Mouse (Mus musculus) ZHBTc4 (cell line): ENCODE data around the gene Arfip1.
A peak's percentile ranks its signal among the peaks of the same experiment; 100 is the strongest.
"Not testable (repeated sequence)": the region's sequence is repeated elsewhere in the genome, so short reads cannot be mapped to it uniquely, and the experiment has no call there.

Experiments used
- DNase-seq: peaks from one replicate; pipeline ENCODE4 v3.0.0-alpha.2; 2011; ENCODE audit warnings: low read depth, low spot score

Arfip1 gene

DNA sequence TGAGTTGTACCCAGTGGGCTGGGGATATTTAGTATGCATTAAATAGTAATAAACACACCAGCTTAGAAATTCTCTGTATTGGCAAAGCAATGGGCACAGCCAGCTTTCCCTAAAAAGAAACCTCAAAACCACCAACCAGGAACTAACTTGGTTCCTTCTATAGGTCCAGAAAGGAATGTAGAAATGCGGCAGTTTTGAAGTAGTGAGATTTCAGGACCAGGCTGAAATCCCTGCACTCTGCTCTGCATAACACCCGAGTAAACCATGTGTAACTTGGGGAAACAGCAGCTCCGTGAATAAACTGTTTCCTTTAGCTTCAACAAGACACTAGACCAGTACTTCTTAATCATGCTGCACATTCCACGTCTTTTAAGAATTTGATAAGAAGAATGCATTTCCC lies 1.7 kb downstream of the Arfip1 start:
- DNase-seq = no peak

GRCm38 (mm10) chr3:84570501-84570900 lies 11.9 kb downstream of the Arfip1 start:
- DNase-seq = no peak

DNA sequence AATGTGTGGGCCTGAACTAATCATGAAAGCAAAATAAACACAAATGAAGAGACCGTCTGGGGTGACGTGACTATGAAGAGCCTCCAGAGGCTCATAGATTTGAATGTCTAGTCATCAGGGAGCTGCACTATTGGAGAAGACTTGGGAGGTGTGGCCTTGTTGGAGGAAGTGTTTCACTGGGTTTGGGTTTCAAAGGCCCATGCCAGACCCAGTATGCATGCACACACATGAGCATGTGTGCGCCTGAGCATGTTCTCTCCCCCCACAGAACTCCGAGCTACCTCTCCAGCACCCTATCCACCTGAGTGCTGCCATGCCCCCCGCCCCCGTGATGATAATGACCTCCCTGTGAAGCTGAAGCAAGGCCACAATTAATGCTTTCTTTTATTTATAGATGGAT lies 12.8 kb downstream of the Arfip1 start:
- DNase-seq = no peak

DNA sequence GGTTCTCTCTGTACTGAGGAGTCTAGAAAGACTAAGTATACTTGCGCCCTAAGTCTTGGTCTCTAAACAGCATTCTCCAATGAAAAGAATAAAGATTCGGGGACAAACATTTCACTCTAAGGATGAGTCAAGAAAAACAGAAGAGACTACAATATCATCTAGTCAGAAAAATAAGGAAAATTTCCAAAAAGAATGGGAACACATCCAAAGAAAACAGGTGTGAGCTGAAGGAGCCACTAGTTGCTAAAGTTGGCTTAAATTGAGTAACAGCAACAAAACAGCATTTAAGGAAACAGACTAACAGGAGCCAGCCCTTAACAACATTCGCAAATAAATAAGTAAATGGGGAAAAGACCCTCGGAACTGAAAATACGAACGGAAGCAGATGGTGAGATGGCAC lies 13.9 kb downstream of the Arfip1 start:
- no peak for DNase-seq

- DNase-seq = no peak
These were observed 19.0 kb downstream of the Arfip1 start for GRCm38 (mm10) chr3:84563415-84563814.

DNA sequence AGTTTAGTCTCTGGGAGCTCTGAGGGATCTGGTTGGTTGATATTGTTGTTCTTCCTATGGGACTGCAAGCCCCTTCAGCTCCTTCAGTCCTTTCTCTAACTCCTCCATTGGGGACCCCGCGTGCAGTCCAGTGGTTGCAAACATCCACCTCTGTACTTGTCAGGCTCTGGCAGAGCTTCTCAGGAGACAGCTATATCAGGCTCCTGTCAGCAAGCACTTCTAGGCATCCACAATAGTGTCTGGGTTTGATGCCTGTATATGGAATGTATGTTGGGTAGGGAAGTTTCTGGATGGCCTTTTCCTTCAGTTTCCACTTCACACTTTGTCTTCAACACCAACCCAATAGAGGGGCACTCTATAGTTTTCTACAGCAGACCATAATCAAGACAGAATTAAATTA lies 19.5 kb downstream of the Arfip1 start:
- DNase-seq = not testable (repeated sequence)

- no peak for DNase-seq
These were observed 24.1 kb downstream of the Arfip1 start for GRCm38 (mm10) chr3:84558301-84558700.

- DNase-seq = no peak
These were observed 26.6 kb downstream of the Arfip1 start for GRCm38 (mm10) chr3:84555780-84556179.

- DNase-seq = no peak
These were observed 35.2 kb downstream of the Arfip1 start for GRCm38 (mm10) chr3:84547177-84547576.

DNA sequence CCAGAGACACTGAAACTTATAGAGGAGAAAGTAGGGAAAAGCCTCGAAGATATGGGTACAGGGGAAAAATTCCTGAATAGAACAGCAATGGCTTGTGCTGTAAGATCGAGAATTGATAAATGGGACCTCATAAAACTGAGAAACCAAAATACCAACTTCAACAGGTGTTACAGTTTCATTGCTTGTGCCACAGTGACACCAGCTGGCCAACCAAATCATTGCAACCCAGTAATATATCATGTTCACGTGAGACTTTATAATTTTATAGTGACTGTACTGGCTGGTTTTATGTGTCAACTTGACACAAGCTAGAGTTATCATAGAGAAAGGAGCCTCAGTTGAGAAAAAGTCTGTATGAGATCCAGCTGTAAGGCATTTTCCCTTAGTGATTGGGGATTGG lies 40.0 kb downstream of the Arfip1 start:
- peak; percentile 48 for DNase-seq

DNA sequence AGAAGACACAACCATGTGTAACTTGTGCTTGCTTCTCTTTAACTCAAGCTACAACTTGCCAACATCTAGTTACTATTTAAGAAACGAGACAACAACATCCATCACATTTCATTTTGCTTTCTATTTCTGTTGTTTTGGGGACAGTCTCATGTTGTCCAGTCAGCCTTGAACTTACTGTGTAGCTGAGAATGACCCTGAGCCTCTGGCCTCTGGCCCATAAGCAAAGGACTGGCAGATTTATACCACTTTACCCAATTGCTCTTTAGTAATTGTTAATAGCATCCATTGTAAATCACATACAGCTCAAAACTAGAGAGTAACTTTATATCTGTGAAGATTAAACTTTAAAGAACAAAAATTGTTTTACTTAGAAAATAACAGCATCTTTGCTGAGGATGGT lies 40.5 kb downstream of the Arfip1 start:
- DNase-seq = no peak

DNA sequence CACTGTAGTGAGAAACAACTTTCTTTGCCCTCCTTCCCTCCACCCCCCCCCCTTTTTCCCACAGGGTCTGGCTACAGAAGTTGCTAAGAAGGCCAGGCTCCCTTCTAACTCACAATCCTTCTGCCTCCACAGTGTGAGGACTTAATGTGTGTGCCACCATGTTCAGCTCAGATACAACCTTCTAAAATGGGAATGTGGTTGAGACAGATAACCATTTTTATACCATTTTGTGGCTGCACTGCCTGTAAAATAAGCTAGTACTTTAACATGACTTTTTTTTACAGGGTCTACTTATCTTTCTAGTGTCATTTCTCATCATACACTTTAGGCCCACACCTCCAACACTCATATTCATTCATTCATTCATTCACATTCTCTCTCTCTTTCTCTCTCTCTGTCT lies 41.8 kb downstream of the Arfip1 start:
- DNase-seq = no peak

GRCm38 (mm10) chr3:84536987-84537386 lies 45.4 kb downstream of the Arfip1 start:
- no peak for DNase-seq

DNA sequence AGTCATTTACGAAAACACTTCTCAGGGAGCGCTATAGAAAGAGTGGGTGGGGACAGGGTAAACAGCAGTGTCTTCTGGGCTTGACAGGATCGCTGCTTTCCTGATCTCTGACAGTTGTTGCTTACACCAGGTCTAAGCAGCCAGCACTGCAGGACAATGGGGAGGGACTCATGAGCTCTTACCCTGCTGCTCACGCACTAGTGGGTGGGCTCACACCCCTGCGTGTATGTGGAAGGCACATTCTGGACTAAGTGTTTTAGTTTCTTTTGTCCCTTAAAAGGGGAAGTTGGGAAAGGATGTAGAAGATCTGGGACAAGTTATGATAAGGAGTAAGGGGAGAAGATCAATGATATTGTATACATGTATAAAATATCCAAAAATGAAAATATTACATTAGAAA lies 49.2 kb downstream of the Arfip1 start:
- DNase-seq = no peak

DNA sequence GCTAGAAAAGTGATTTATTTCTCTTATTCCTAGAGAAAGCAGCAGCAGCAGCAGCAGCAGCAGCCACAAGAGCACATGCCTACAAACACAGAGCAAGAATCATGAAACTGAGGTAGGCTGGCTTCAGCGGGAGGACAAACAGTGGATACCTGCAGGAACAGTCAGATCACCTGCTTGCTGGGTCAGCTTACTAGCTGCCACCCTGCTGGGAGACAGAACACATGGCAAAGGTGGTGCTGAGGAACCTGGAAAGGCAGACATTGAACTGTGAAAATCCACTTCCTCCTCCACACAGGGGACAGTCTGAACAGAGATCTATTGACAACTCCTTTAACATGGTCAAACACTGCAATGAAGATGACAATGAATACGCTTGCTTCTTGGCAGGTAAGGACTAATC lies 53.4 kb downstream of the Arfip1 start:
- DNase-seq = no peak

DNA sequence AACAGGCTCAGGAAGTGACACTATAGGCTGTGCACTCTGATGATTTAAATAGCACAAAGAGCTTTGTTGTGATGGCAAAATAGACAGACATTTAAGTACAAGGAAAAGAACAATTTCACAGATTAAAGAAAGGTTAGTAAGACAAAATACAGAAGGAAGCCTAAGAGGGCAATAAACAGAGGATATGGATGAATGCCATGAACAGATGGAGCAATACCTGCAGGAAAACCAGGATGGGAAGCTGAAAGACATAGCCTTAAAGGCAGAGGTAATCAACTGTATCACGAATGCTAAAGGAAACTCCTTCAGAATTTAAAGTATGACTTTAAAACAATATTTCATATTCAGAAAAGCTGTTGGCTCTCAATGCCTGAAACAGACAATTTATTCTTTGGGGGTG lies 57.5 kb downstream of the Arfip1 start:
- no peak for DNase-seq

DNA sequence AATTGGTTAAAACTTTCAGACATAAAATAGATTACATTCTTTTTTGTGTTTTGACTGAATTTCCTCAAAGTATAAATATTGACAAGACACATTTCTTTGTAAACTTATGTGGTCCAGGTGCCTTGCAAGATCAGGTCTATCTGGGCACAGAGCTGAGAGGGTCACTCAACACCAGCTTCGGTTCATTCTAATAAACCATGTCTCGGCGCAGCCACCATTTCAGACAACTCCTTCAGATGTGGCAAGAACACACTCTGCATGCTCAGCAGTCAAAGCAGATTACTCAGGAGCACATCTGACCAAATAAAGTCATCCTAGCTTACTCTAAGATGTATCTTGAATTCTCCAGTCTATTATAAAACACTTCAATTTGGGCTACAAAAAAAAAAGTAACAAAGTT lies 66.3 kb downstream of the Arfip1 start:
- DNase-seq = no peak

DNA sequence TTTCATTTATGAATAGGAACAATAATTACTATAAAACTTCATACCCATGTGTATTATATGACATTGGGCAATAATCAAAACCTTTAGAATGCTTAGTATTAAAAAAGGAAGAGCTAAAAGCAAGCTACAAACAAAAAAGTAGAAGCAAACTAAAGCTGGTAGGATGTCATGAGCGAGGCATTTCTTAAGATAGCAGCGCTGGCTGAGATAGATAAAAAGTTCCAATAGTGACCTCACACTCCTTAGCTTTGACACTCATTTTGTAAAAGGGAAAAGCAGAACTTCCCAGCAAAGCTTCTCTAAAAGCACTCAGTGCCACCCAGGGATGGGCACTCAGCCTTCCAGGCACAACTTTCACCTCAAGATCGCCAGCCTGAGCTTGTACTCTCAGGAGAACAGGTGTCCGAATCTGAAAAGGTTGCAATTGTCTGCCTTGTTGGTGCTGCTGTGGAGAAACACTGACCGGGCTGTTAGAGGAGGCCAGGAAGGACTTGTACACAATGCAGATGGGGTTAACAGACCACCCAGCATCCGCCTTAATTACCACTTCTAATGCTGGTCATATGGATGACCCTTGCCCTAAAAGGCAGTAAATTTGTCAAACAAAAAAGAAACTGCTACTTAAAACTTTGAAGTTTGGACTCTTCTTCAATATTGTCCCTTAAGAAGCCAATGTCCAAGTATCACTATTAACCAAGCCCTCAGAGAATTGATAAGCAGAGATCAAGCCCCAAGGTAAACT lies 69.5 kb downstream of the Arfip1 start:
- no peak for DNase-seq

DNA sequence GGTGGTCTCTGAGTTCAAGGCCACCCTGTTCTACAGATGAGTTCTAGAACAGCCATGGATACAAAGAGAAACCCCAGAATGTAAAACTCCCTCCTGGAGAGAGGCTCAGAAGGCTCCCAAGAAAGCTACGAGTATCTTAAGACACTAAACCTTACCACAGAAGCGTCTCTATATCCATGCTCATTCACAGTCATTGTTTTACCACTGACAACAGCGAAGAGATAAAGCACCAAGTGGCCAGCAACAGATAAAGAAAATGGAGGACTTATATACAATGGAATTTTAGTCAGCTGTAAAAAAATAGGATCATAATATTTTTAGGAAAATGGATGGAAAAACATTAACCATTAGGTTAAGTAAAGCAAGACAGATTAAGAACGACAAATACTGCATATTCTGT lies 77.2 kb downstream of the Arfip1 start:
- no peak for DNase-seq

GRCm38 (mm10) chr3:84504291-84504690 lies 78.1 kb downstream of the Arfip1 start:
- DNase-seq = no peak

DNA sequence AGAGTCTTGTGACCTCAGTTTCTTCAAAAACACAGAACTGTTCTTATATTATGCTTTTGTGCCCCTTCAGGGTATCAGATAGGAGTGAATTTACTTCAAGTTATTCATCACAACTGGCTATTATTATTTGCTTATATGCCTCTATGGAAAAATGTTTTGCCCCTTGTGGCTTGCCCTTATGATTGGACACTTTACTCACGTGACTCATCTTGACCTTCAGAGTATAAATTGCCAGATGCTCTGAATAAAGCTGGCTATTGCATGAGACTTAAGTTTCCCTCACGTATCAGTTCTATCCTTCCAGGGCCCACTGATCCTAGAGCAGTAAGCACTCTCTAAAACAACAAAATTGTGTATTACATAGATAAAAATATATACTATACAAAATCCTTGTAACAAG lies 80.3 kb downstream of the Arfip1 start:
- DNase-seq = no peak

DNA sequence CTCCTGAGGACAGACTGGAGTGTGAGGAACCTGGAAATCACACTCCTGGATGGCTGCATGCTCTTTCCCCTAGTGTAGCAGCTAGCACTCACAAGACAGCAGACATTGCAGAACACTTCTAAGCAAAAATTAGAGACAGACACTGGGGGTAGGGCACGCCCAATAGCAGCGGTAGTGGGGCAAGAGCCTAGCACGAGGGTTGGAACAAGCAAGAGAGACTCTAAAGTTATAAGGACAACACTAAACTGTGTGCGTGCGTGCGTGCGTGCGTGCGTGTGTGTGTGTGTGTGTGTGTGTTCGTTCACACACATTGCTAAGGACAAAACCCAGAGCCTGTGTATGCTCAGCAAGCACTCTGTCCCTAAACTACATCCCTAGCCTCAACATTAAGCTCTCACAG lies 81.9 kb downstream of the Arfip1 start:
- no peak for DNase-seq

GRCm38 (mm10) chr3:84497718-84498117 lies 84.7 kb downstream of the Arfip1 start:
- DNase-seq = no peak

GRCm38 (mm10) chr3:84492657-84493056 lies 89.8 kb downstream of the Arfip1 start:
- no peak for DNase-seq
